Mouse (Mus musculus) spleen, postnatal 36 days (tissue): ENCODE results near the gene D930020B18Rik.

Experiments
- DNase-seq, 2 experiments: peaks; one replicate each; pipeline ENCODE4 v3.0.0; 2022; ENCODE audit warnings: low spot score in 2 of 2, mixed read lengths in 1 of 2

The D930020B18Rik gene

GRCm38 (mm10) chr10:121640150-121640930 is 1.0 kb upstream of the D930020B18Rik start:
- no peak for DNase-seq

GRCm38 (mm10) chr10:121640944-121641271 is 480 bp upstream of the D930020B18Rik start:
- DNase-seq: no peak

GRCm38 (mm10) chr10:121642054-121642947 is 913 bp downstream of the D930020B18Rik start:
- no peak for DNase-seq

GRCm38 (mm10) chr10:121646294-121646693 is 4.9 kb downstream of the D930020B18Rik start:
- DNase-seq: no peak

- no peak for DNase-seq
Measured at GRCm38 (mm10) chr10:121653079-121653478, 11.7 kb downstream of the D930020B18Rik start.

GRCm38 (mm10) chr10:121655907-121656306 is 14.5 kb downstream of the D930020B18Rik start:
- DNase-seq: no peak

GRCm38 (mm10) chr10:121662711-121663110 is 21.3 kb downstream of the D930020B18Rik start:
- no peak for DNase-seq

GRCm38 (mm10) chr10:121663599-121663998 is 22.2 kb downstream of the D930020B18Rik start:
- no peak for DNase-seq

- no peak for DNase-seq
Measured at GRCm38 (mm10) chr10:121665631-121666145, 24.3 kb downstream of the D930020B18Rik start.

- no peak for DNase-seq
Measured at GRCm38 (mm10) chr10:121669103-121669502, 27.7 kb downstream of the D930020B18Rik start.

- no peak for DNase-seq
Measured at GRCm38 (mm10) chr10:121677019-121677418, 35.6 kb downstream of the D930020B18Rik start.

GRCm38 (mm10) chr10:121680902-121681301 is 39.5 kb downstream of the D930020B18Rik start:
- no peak for DNase-seq

- no peak for DNase-seq
Measured at GRCm38 (mm10) chr10:121682539-121682938, 41.2 kb downstream of the D930020B18Rik start.

GRCm38 (mm10) chr10:121686153-121686660 is 44.8 kb downstream of the D930020B18Rik start:
- DNase-seq: no peak

- DNase-seq: no peak
Measured at GRCm38 (mm10) chr10:121687511-121687910, 46.1 kb downstream of the D930020B18Rik start.

- peak in 1 of 2 experiments; percentile 8 for DNase-seq
Measured at GRCm38 (mm10) chr10:121689591-121690314, 48.4 kb downstream of the D930020B18Rik start.

- DNase-seq: no peak
Measured at GRCm38 (mm10) chr10:121692944-121693579, 51.7 kb downstream of the D930020B18Rik start.

GRCm38 (mm10) chr10:121694567-121694966 is 53.2 kb downstream of the D930020B18Rik start:
- no peak for DNase-seq

GRCm38 (mm10) chr10:121701296-121702248 is 60.2 kb downstream of the D930020B18Rik start:
- DNase-seq: peak in 1 of 2 experiments; percentile 16

- DNase-seq: no peak
Measured at GRCm38 (mm10) chr10:121703619-121704018, 62.2 kb downstream of the D930020B18Rik start.
